ENCODE assay signal across 12 mouse cellular contexts in genomic region chr5:112132746-112133145, GRCm38 (mm10).
DNase-seq lines count a peak whose midpoint lies in the region; ATAC-seq lines count a peak whose summit lies in the region.
"Had no signal": no experiment of that assay in that cellular context is flagged by ENCODE, and none has a peak within 500 bp of the region (broad histone marks: within the 10 kb centered on the region; RNA-seq: fewer than 3 reads in every experiment).

No protein-coding gene starts in this region.

- H3K4me1 ChIP-seq in hindbrain, embryonic 14.5 days (replicated peaks; ENCODE audit: control insufficient read depth, insufficient read depth, low read length): peaks cover 20% of the 10 kb centered on the region
- H3K4me1 ChIP-seq in hindbrain, embryonic 11.5 days (replicated peaks; ENCODE audit: control insufficient read depth, insufficient read depth, low read length): no peaks in the 10 kb centered on the region; the same call in 1 of the 2 replicates
- peaks cover 13% of the 10 kb centered on the region; the same call in 1 of the 2 replicates for H3K4me1 ChIP-seq in limb, embryonic 13.5 days
- H3K4me1 ChIP-seq in limb, embryonic 10.5 days: peaks cover 36% of the 10 kb centered on the region
- H3K4me1 ChIP-seq: heart, embryonic 15.5 days had no signal

- no peak for ATAC-seq in hindbrain, embryonic 14.5 days (ENCODE audit: low FRiP score)
- no peak for ATAC-seq in hindbrain, embryonic 11.5 days (ENCODE audit: low FRiP score)
- no peak for ATAC-seq in limb, embryonic 13.5 days (ENCODE audit: low FRiP score, low read depth)
- ATAC-seq: activated CD4-positive, CD25-positive, alpha-beta regulatory T cell, adult 4 months had no signal

- H3K4me2 ChIP-seq in hindbrain, embryonic 14.5 days (replicated peaks): no peak overlapping the region
- no peak overlapping the region for H3K4me2 ChIP-seq in hindbrain, embryonic 11.5 days (replicated peaks; ENCODE audit: low read depth, low read length)
- H3K4me2 ChIP-seq in limb, embryonic 13.5 days (replicated peaks): no peak overlapping the region
- H3K4me2 ChIP-seq: heart, embryonic 15.5 days had no signal

- no peak overlapping the region for H3K27ac ChIP-seq in hindbrain, embryonic 14.5 days
- no peak overlapping the region for H3K27ac ChIP-seq in hindbrain, embryonic 11.5 days (ENCODE audit: low read depth, low read length)
- H3K27ac ChIP-seq in limb, embryonic 13.5 days: no peak overlapping the region
- no peak overlapping the region for H3K27ac ChIP-seq in limb, embryonic 10.5 days
- H3K27ac ChIP-seq: heart, embryonic 15.5 days; liver, embryonic 14.5 days; macrophage had no signal

- H3K27me3 ChIP-seq in hindbrain, embryonic 14.5 days (ENCODE audit: control insufficient read depth, insufficient read depth, low read length): peaks cover 6% of the 10 kb centered on the region; the same call in 1 of the 2 replicates
- H3K27me3 ChIP-seq in hindbrain, embryonic 11.5 days (ENCODE audit: control insufficient read depth, insufficient read depth, low read length): no peaks in the 10 kb centered on the region
- H3K27me3 ChIP-seq in limb, embryonic 13.5 days: peaks cover 4% of the 10 kb centered on the region
- peaks cover 33% of the 10 kb centered on the region for H3K27me3 ChIP-seq in limb, embryonic 10.5 days (ENCODE audit: low read depth, poor library complexity, severe bottlenecking)

- H3K4me3 ChIP-seq in hindbrain, embryonic 14.5 days (replicated peaks; ENCODE audit: low read length): no peak overlapping the region
- H3K4me3 ChIP-seq in hindbrain, embryonic 11.5 days (ENCODE audit: low read depth, low read length): no peak overlapping the region
- no peak overlapping the region for H3K4me3 ChIP-seq in limb, embryonic 13.5 days
- no peak overlapping the region for H3K4me3 ChIP-seq in limb, embryonic 10.5 days
- H3K4me3 ChIP-seq: heart, embryonic 15.5 days had no signal

- DNase-seq in adrenal gland, postnatal 25 days: peak; percentile 11
- no peak for DNase-seq in adrenal gland, adult 18-20 months (ENCODE audit: low spot score in 2 of 2)
- DNase-seq in hindbrain, embryonic 14.5 days (ENCODE audit: low spot score): peak; percentile 72
- DNase-seq in hindbrain, embryonic 11.5 days (ENCODE audit: low spot score): no peak
- DNase-seq in limb, embryonic 10.5 days (ENCODE audit: low spot score): no peak
- peak; percentile 40 to 67 for DNase-seq in layer of hippocampus, postnatal 10 days (ENCODE audit: low spot score in 2 of 2)
- DNase-seq in urinary bladder, adult 18-20 months (ENCODE audit: low spot score in 2 of 2): no peak

- WGBS in hindbrain, embryonic 14.5 days: 89% methylated on average over 1 of the region's 1 CpGs
- 88% methylated on average over 1 of the region's 1 CpGs for WGBS in hindbrain, embryonic 11.5 days
- WGBS in limb, embryonic 13.5 days: 94% methylated on average over 1 of the region's 1 CpGs
- WGBS in limb, embryonic 10.5 days: 89% methylated on average over 1 of the region's 1 CpGs

- H3K9me3 ChIP-seq in hindbrain, embryonic 14.5 days (ENCODE audit: control insufficient read depth, low read length): no peaks in the 10 kb centered on the region
- no peaks in the 10 kb centered on the region for H3K9me3 ChIP-seq in hindbrain, embryonic 11.5 days (ENCODE audit: control insufficient read depth, low read length)
- no peaks in the 10 kb centered on the region for H3K9me3 ChIP-seq in limb, embryonic 13.5 days
- no peaks in the 10 kb centered on the region for H3K9me3 ChIP-seq in limb, embryonic 10.5 days (replicated peaks)
- H3K9me3 ChIP-seq: heart, embryonic 15.5 days had no signal

- no peaks in the 10 kb centered on the region for H3K36me3 ChIP-seq in hindbrain, embryonic 14.5 days (replicated peaks; ENCODE audit: control insufficient read depth, insufficient read depth)
- H3K36me3 ChIP-seq in hindbrain, embryonic 11.5 days (ENCODE audit: control insufficient read depth, insufficient read depth, low read length): no peaks in the 10 kb centered on the region
- no peaks in the 10 kb centered on the region for H3K36me3 ChIP-seq in limb, embryonic 13.5 days
- H3K36me3 ChIP-seq in limb, embryonic 10.5 days: no peaks in the 10 kb centered on the region
- H3K36me3 ChIP-seq: heart, embryonic 15.5 days had no signal

- H3K9ac ChIP-seq in hindbrain, embryonic 14.5 days: no peak overlapping the region
- H3K9ac ChIP-seq in hindbrain, embryonic 11.5 days (ENCODE audit: low read depth, low read length): no peak overlapping the region
- H3K9ac ChIP-seq in limb, embryonic 13.5 days: 0 out of 2 replicates have a peak overlapping the region, but pooled peaks have one; percentile 0
- H3K9ac ChIP-seq: heart, embryonic 15.5 days; liver, embryonic 14.5 days had no signal

Comparison
In these comparisons a context has a peak if more than half of its experiments do, and no peak if none do; other contexts are left out.
1. DNase-seq: peak in adrenal gland, postnatal 25 days (single experiment), hindbrain, embryonic 14.5 days (single experiment) and layer of hippocampus, postnatal 10 days (2 of 2); none in adrenal gland, adult 18-20 months (0 of 2), hindbrain, embryonic 11.5 days (single experiment), limb, embryonic 10.5 days (single experiment) and urinary bladder, adult 18-20 months (0 of 2).